Mouse (Mus musculus): ENCODE data around the gene Olfr544. TPM values are rescaled to one million over a fixed set of nuclear protein-coding genes. Genes with fewer than 3 reads are reported as not detected.
"Not testable (repeated sequence)": the region's sequence is repeated elsewhere in the genome, so short reads cannot be mapped to it uniquely, and the experiment has no call there.

The Olfr544 gene
- polyA plus RNA-seq, 1 experiment from 2014 or later = 0.04 TPM

- Histone ChIP-seq H3K4me3 (ENCODE audit: low read depth, low read length) (no peak overlapping the region), H3K36me3 (replicated peaks; ENCODE audit: insufficient read depth, low read length) (no peaks in the 10 kb centered on the region), H3K9me3 (ENCODE audit: low read length) (no peaks in the 10 kb centered on the region), H3K27ac (ENCODE audit: low read depth) (no peak overlapping the region), H3K9ac (replicated peaks) (no peak overlapping the region), H3K27me3 (ENCODE audit: insufficient read depth, low read length) (no peaks in the 10 kb centered on the region), H3K4me1 (ENCODE audit: insufficient read depth) (no peaks in the 10 kb centered on the region), H3K4me2 (ENCODE audit: low read depth, low read length) (no peak overlapping the region)
- no peak for DNase-seq
- no peak for TF ChIP-seq EP300 (IDR thresholded peaks at IDR 0.05; ENCODE audit: low read depth)
- no peak for TF ChIP-seq CTCF (IDR thresholded peaks at IDR 0.05; ENCODE audit: low read depth)
- no peak for ATAC-seq
- 75% methylated on average over 5 of the region's 5 CpGs for whole genome bisulfite sequencing (ENCODE audit: insufficient replicate concordance)
Observed at GRCm38 (mm10) chr7:102501986-102502385, 13.9 kb upstream of the Olfr544 start.

- no peaks in the 10 kb centered on the region for H3K27me3 ChIP-seq (ENCODE audit: insufficient read depth, low read length)
- TF ChIP-seq EP300 (IDR thresholded peaks at IDR 0.05; ENCODE audit: low read depth) (no peak), CTCF (IDR thresholded peaks at IDR 0.05; ENCODE audit: low read depth) (no peak)
- no peaks in the 10 kb centered on the region for H3K36me3 ChIP-seq (replicated peaks; ENCODE audit: insufficient read depth, low read length)
- H3K27ac ChIP-seq (ENCODE audit: low read depth) = no peak within 1 kb of the TSS
- ATAC-seq = no peak
- H3K4me3 ChIP-seq (ENCODE audit: low read depth, low read length) = no peak within 1 kb of the TSS
- H3K4me1 ChIP-seq (ENCODE audit: insufficient read depth) = no peaks in the 10 kb centered on the region
- 64% methylated on average over 3 of the region's 3 CpGs for WGBS (ENCODE audit: insufficient replicate concordance)
- no peak within 1 kb of the TSS for H3K9ac ChIP-seq (replicated peaks)
- no peak within 1 kb of the TSS for H3K4me2 ChIP-seq (ENCODE audit: low read depth, low read length)
- DNase-seq = no peak
- no peaks in the 10 kb centered on the region for H3K9me3 ChIP-seq (ENCODE audit: low read length)
Observed at GRCm38 (mm10) chr7:102499473-102499872, 11.4 kb upstream of the Olfr544 start, which contains the start of gene Olfr545. Gene Olfr545 (minus strand): TSS chr7:102499573.

GRCm38 (mm10) chr7:102494416-102494815 is 6.3 kb upstream of the Olfr544 start:
- not testable (repeated sequence) for H3K4me3 ChIP-seq (ENCODE audit: low read depth, low read length); H3K4me2 ChIP-seq (ENCODE audit: low read depth, low read length); H3K4me1 ChIP-seq (ENCODE audit: insufficient read depth); H3K9ac ChIP-seq (replicated peaks); ATAC-seq; H3K9me3 ChIP-seq (ENCODE audit: low read length); DNase-seq; H3K36me3 ChIP-seq (replicated peaks; ENCODE audit: insufficient read depth, low read length); H3K27ac ChIP-seq (ENCODE audit: low read depth); H3K27me3 ChIP-seq (ENCODE audit: insufficient read depth, low read length)
- WGBS (ENCODE audit: insufficient replicate concordance) = 53% methylated on average over 6 of the region's 7 CpGs

- TF ChIP-seq CTCF (IDR thresholded peaks at IDR 0.05; ENCODE audit: low read depth) (no peak), EP300 (IDR thresholded peaks at IDR 0.05; ENCODE audit: low read depth) (no peak)
- no peak overlapping the region for H3K4me3 ChIP-seq (ENCODE audit: low read depth, low read length)
- H3K36me3 ChIP-seq (replicated peaks; ENCODE audit: insufficient read depth, low read length) = no peaks in the 10 kb centered on the region
- no peak overlapping the region for H3K9ac ChIP-seq (replicated peaks)
- 44% methylated on average over 1 of the region's 1 CpGs for WGBS (ENCODE audit: insufficient replicate concordance)
- H3K4me1 ChIP-seq (ENCODE audit: insufficient read depth) = 0 out of 2 replicates have a peak, but pooled peaks cover 5% of the 10 kb centered on the region
- H3K4me2 ChIP-seq (ENCODE audit: low read depth, low read length) = no peak overlapping the region
- no peak overlapping the region for H3K27ac ChIP-seq (ENCODE audit: low read depth)
- no peaks in the 10 kb centered on the region for H3K9me3 ChIP-seq (ENCODE audit: low read length)
- ATAC-seq (no peak), DNase-seq (no peak)
- H3K27me3 ChIP-seq (ENCODE audit: insufficient read depth, low read length) = no peaks in the 10 kb centered on the region
Observed at GRCm38 (mm10) chr7:102486105-102486504, 2.0 kb downstream of the Olfr544 start.

GRCm38 (mm10) chr7:102484766-102485165 is 3.3 kb downstream of the Olfr544 start:
- TF ChIP-seq CTCF (IDR thresholded peaks at IDR 0.05; ENCODE audit: low read depth) = 0 out of 2 replicates have a peak, but pooled peaks have one; percentile 15
- H3K4me1 ChIP-seq (ENCODE audit: insufficient read depth); H3K4me3 ChIP-seq (ENCODE audit: low read depth, low read length); H3K9me3 ChIP-seq (ENCODE audit: low read length); H3K27ac ChIP-seq (ENCODE audit: low read depth); ATAC-seq; H3K36me3 ChIP-seq (replicated peaks; ENCODE audit: insufficient read depth, low read length); H3K4me2 ChIP-seq (ENCODE audit: low read depth, low read length); H3K27me3 ChIP-seq (ENCODE audit: insufficient read depth, low read length); H3K9ac ChIP-seq (replicated peaks); DNase-seq: not testable (repeated sequence)
- WGBS (ENCODE audit: insufficient replicate concordance) = 65% methylated on average over 7 of the region's 8 CpGs

- no peak overlapping the region for H3K4me3 ChIP-seq (ENCODE audit: low read depth, low read length)
- H3K27ac ChIP-seq (ENCODE audit: low read depth) = no peak overlapping the region
- no peak overlapping the region for H3K4me2 ChIP-seq (ENCODE audit: low read depth, low read length)
- H3K9ac ChIP-seq (replicated peaks) = no peak overlapping the region
- TF ChIP-seq EP300 (IDR thresholded peaks at IDR 0.05; ENCODE audit: low read depth) (no peak), CTCF (IDR thresholded peaks at IDR 0.05; ENCODE audit: low read depth) (no peak)
- H3K4me1 ChIP-seq (ENCODE audit: insufficient read depth) = 0 out of 2 replicates have a peak, but pooled peaks cover 5% of the 10 kb centered on the region
- no peaks in the 10 kb centered on the region for H3K9me3 ChIP-seq (ENCODE audit: low read length)
- no peaks in the 10 kb centered on the region for H3K36me3 ChIP-seq (replicated peaks; ENCODE audit: insufficient read depth, low read length)
- DNase-seq (no peak), ATAC-seq (no peak)
- H3K27me3 ChIP-seq (ENCODE audit: insufficient read depth, low read length) = no peaks in the 10 kb centered on the region
- 84% methylated on average over 2 of the region's 2 CpGs for WGBS (ENCODE audit: insufficient replicate concordance)
Observed at GRCm38 (mm10) chr7:102483665-102484064, 4.4 kb downstream of the Olfr544 start.

- H3K9ac ChIP-seq (replicated peaks) = no peak within 1 kb of the TSS
- 85% methylated on average over 4 of the region's 4 CpGs for WGBS (ENCODE audit: insufficient replicate concordance)
- no peak for TF ChIP-seq EP300 (IDR thresholded peaks at IDR 0.05; ENCODE audit: low read depth)
- TF ChIP-seq CTCF (IDR thresholded peaks at IDR 0.05; ENCODE audit: low read depth) = no peak
- H3K27me3 ChIP-seq (ENCODE audit: insufficient read depth, low read length) = no peaks in the 10 kb centered on the region
- no peak for ATAC-seq
- no peak within 1 kb of the TSS for H3K27ac ChIP-seq (ENCODE audit: low read depth)
- DNase-seq = no peak
- H3K4me3 ChIP-seq (ENCODE audit: low read depth, low read length) = no peak within 1 kb of the TSS
- H3K4me1 ChIP-seq (ENCODE audit: insufficient read depth) = 0 out of 2 replicates have a peak, but pooled peaks cover 5% of the 10 kb centered on the region
- no peaks in the 10 kb centered on the region for H3K36me3 ChIP-seq (replicated peaks; ENCODE audit: insufficient read depth, low read length)
- H3K4me2 ChIP-seq (ENCODE audit: low read depth, low read length) = no peak within 1 kb of the TSS
- H3K9me3 ChIP-seq (ENCODE audit: low read length) = no peaks in the 10 kb centered on the region
Observed at GRCm38 (mm10) chr7:102481579-102481978, 6.5 kb downstream of the Olfr544 start, which contains the start of gene Olfr543. Gene Olfr543 (minus strand): TSS chr7:102481679.

Data from liver, postnatal 0 days (tissue).